Mouse (Mus musculus): ENCODE results near the gene Cd7.
A peak's percentile ranks its signal among the peaks of the same experiment; 100 is the strongest.

Cd7 gene

DNA sequence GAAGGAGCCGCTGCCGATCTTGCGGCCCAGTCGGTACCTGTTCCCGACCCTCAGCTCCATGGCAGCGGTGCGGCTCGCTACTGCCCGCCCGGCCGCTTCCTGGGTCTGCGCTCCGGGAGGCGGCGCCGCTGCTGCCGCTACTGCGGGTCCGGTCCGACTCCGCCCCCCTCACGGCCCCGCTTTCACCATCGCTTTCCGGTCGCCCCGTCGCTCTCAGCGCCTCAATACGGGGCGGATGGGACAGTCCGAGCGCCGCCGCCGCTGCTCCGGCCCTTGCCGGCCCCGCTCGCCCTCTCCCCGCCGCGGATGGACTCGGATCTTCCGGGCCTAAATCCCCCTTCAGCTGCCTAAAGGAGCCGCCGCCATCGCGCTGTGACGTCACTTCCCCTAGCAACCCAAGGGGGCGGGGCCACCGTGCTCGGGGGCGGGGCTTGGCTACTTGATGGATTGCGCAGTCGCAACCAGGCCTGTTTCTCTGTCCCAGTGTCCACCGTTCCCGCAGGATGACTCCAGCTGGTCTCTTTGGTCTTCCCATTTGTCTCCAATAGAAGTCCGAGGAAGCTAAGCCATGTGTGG, 48.2 kb downstream of the Cd7 start, which contains the start of gene Csnk1d:
Csnk1d (minus strand) TSS at position 380 of the 576 bp plus-strand sequence.
- peak; percentile 95 for DNase-seq (ENCODE audit: low read depth, low spot score)

DNA sequence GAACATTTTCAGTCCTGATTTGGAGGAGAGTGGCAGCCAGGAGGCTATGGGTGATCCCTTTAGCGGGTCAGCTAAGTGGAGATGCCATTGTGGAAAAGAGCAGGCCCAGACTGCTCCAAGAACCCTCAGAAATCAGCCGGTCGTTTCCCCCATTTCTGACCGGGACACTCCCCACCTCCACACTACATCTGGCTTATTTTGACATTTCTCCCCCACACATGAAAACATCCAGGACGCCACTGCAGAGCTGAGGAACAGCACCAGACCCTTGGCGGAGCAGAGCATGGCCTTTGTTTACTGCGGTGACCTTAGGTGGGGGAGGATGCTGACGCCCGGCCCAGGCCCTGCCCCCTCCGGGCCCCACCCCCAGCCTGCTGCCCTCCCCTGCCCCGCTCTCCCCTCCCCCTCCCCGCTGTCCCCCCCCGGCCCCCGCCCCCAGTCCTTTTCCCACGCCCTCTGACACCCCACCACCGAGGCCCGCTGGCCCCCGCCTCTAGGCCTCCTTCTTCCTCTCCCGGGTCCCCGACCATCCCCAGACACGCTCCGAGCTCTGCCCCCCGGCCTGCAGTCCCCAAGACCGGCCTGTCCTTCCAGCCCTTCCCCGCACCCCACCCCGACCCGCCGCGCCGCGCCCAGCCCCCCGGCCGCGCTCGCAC, 49.0 kb downstream of the Cd7 start:
- DNase-seq (ENCODE audit: low read depth, low spot score), result peak; percentile 58

DNA sequence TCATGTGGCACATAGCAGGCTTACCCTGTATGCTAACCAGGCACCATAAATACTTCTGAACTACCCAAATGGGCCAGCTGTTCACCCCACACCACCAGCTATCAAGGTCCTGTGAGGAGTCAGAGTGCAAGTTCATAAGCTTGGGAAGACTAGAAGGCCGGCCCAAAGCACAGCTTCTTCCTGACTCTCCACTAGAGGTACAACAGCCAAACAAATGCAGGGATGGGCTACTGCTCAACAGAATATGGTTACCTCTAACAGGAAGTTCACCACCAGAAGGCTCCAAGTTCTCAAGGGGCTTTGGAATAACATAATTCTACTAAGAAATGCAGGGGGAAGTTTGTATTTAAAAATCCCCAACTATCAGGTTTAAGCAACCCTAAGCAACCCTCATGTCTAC, 49.7 kb downstream of the Cd7 start:
- peak; percentile 22 for DNase-seq (ENCODE audit: low read depth, low spot score)

DNA sequence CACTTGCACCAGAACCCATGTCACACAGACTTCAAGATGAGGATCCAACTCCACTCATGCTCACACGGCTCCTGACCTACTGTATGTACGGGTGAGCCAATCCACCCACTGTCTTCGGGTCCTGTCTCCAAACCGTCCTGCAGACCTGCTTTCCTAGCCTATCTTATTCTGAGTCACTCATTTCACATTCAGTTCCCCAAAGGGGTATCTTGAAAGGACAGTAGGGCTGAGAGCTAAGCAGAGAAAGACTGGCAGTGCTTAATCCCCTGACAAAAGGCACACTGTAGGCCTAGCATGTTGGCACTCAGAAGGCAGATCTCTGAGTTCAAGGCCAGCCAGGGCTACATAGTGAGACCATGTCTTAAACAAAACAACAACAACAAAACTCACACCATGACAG, 50.8 kb downstream of the Cd7 start:
- DNase-seq (ENCODE audit: low read depth, low spot score), result no peak

DNA sequence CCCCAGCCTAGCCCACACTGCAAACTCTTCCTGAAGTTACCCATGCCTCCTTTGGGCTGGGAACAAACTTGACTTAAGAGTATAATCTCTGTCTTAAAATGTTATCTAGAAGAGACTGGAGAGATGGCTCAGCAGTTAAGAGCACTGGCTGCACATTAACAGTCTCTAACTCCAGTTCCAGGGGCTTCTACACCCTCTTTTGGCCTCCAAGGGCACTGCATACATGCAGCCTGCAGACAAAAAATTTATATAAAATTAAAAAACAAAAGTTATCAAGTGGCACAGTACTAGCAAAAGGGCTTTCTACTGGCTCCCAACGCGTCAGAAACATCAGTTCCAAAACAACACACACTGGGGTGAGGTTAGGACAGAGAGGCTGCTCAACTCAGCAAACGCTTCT, 51.6 kb downstream of the Cd7 start:
- no peak for DNase-seq (ENCODE audit: low read depth, low spot score)
